Mouse (Mus musculus): ENCODE data around the gene Nthl1.

DNA sequence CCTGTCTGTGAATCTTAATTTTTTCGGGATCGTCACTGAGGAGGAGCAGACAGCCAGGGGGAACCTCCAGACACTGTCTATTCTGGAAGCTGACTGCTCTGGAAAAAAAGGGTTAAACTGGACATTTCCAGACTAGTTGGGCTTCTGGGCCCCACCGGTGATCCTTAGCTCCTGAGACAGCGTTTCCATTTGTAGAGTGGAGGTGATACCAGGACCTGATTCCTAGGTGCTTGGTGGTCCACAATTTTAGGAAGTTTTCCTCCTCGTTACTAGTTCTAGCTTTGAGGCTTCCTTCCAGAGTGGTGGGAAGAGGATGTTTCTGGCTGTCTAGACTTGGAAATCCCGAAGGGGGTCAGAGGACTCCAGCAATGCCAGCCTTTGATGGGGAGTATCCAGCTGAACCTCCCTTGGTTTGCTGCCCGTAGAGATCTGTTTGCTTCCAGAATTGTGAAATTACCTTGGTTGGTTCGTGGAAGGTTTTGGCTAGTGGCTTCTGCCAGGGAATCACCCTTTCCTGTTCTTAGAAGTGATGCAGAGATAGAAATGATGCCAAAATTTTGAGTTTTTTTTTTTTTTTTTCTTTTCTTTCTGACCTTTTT lies 37.9 kb downstream of the Nthl1 start:
- no peak for TF ChIP-seq POLR2A (IDR thresholded peaks at IDR 0.05; ENCODE audit: control insufficient read depth, extremely low read depth, insufficient read depth, low read length, poor library complexity)
- no peak for TF ChIP-seq CTCF (IDR thresholded peaks at IDR 0.05; ENCODE audit: borderline replicate concordance, control insufficient read depth, extremely low read depth, insufficient read depth, low read length, poor library complexity)

All from thymus, adult 2 months (tissue).